In the genomic region with DNA sequence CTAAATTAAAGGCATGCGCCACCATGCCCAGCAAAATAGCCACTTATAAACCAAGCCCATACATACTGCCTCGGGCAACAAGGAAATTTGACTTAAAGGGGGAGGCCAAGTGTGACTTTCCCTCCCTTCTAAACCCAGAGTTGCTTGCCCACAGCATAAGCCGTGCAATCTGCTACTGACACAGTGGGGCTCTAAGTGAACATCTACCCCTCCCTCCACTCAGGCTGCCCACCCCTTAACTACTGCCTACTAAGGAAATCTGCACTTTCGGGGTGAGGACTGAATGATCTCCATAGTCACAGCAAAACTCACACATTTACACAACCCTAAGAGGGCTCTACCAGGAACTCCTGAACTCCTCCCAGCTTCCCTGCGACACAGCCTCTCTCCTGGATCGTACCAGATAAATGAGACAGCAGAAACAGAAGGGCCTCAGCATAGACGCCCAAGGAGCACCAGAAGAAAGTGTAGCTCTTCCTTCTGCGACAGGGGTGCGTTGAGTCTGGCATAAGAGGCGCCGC, we compare ENCODE assay signal across 8 mouse cellular contexts. TPM values are rescaled to one million over a fixed set of nuclear protein-coding genes. Genes with fewer than 3 reads are reported as not detected.
DNase-seq lines count a peak whose midpoint lies in the region; ATAC-seq and TF ChIP-seq lines count a peak whose summit lies in the region.

No protein-coding gene starts in this region.

- WGBS in lung, embryonic 15.5 days = 21% methylated on average over 11 of the region's 11 CpGs
- 17% methylated on average over 11 of the region's 11 CpGs for WGBS in limb, embryonic 14.5 days
- 24% methylated on average over 11 of the region's 11 CpGs for WGBS in olfactory bulb, adult 2 months

- no peak for TF ChIP-seq CTCF in olfactory bulb, adult 2 months (IDR thresholded peaks at IDR 0.05; ENCODE audit: insufficient read depth, low read depth, low read length)

- DNase-seq in lung, postnatal 10 days = no peak
- DNase-seq in limb, embryonic 14.5 days (ENCODE audit: low spot score) = no peak
- DNase-seq in adrenal gland, postnatal 4 days (ENCODE audit: low spot score in 2 of 2) = no peak
- no peak for DNase-seq in right cerebral cortex, postnatal 14 days
- no peak for DNase-seq in frontal cortex, adult 2 months (ENCODE audit: extremely low spot score in 1 of 2, low spot score in 1 of 2)

- H3K9me3 ChIP-seq in lung, embryonic 15.5 days = no peaks in the 10 kb centered on the region
- no peaks in the 10 kb centered on the region for H3K9me3 ChIP-seq in limb, embryonic 14.5 days (ENCODE audit: control insufficient read depth, low read length)

- no peaks in the 10 kb centered on the region for H3K4me1 ChIP-seq in lung, embryonic 15.5 days
- H3K4me1 ChIP-seq in limb, embryonic 14.5 days (ENCODE audit: control insufficient read depth, insufficient read depth, low read length) = peaks cover 4% of the 10 kb centered on the region; the same call in 1 of the 2 replicates
- H3K4me1 ChIP-seq in olfactory bulb, adult 2 months (ENCODE audit: control insufficient read depth, insufficient read depth, low read length) = peaks cover 6% of the 10 kb centered on the region; the same call in 1 of the 2 replicates

- H3K36me3 ChIP-seq in lung, embryonic 15.5 days = 0 out of 2 replicates have a peak, but pooled peaks cover 4% of the 10 kb centered on the region
- H3K36me3 ChIP-seq in limb, embryonic 14.5 days (ENCODE audit: control insufficient read depth, insufficient read depth, low read length) = peaks cover 4% of the 10 kb centered on the region; the same call in 1 of the 2 replicates

- H3K4me3 ChIP-seq in lung, embryonic 15.5 days = peak overlapping the region; percentile 44
- peak overlapping the region; percentile 37 for H3K4me3 ChIP-seq in limb, embryonic 14.5 days (replicated peaks; ENCODE audit: low read length)
- peak overlapping the region; percentile 26 for H3K4me3 ChIP-seq in olfactory bulb, adult 2 months (ENCODE audit: insufficient read depth, low read depth, low read length)

- H3K27ac ChIP-seq in lung, embryonic 15.5 days = peak overlapping the region; percentile 35; the same call in 1 of the 2 replicates
- no peak overlapping the region for H3K27ac ChIP-seq in limb, embryonic 14.5 days (replicated peaks; ENCODE audit: low read depth, low read length)
- no peak overlapping the region for H3K27ac ChIP-seq in olfactory bulb, adult 2 months (ENCODE audit: insufficient read depth, low read depth, low read length)

- H3K9ac ChIP-seq in lung, embryonic 15.5 days = peak overlapping the region; percentile 34
- H3K9ac ChIP-seq in limb, embryonic 14.5 days (ENCODE audit: low read depth, low read length, severe bottlenecking) = peak overlapping the region; percentile 51

- TF ChIP-seq POLR2A in limb, embryonic 14.5 days (IDR thresholded peaks at IDR 0.05; ENCODE audit: borderline replicate concordance, extremely low read depth, insufficient read depth, insufficient read length) = no peak
- no peak for TF ChIP-seq POLR2A in olfactory bulb, adult 2 months (IDR thresholded peaks at IDR 0.05; ENCODE audit: insufficient read depth, low read depth, low read length)

- H3K27me3 ChIP-seq in lung, embryonic 15.5 days = no peaks in the 10 kb centered on the region
- H3K27me3 ChIP-seq in limb, embryonic 14.5 days (ENCODE audit: control insufficient read depth, insufficient read depth, low read length) = no peaks in the 10 kb centered on the region

- peak overlapping the region; percentile 67 for H3K4me2 ChIP-seq in lung, embryonic 15.5 days
- peak overlapping the region; percentile 73 for H3K4me2 ChIP-seq in limb, embryonic 14.5 days (replicated peaks; ENCODE audit: low read depth, low read length, severe bottlenecking)

- peak; percentile 87 for ATAC-seq in lung, embryonic 15.5 days (ENCODE audit: borderline replicate concordance, extremely low read depth, low FRiP score, low TSS enrichment)
- peak; percentile 94 for ATAC-seq in erythroblast, adult 5-6 weeks (replicated peaks; ENCODE audit: low FRiP score, poor library complexity, severe bottlenecking)
- peak; percentile 39 for ATAC-seq in limb, embryonic 14.5 days (ENCODE audit: low FRiP score, low read depth)

RNA-seq across cellular contexts. Expression of a gene that starts 0.3 kb away (rescaled TPM):
- polyA plus RNA-seq in lung, embryonic 15.5 days (2015; fragmentation: Nextera tagmentation; extraction: Ambion mirVana) = 0.64 and 1.3 TPM in 2 replicates
- total RNA-seq in erythroblast, adult 5-6 weeks (2015; ENCODE audit: low replicate concordance) = 10.4 and 14.0 TPM in 2 replicates
- 5.0 and 11.7 TPM in 2 replicates for total RNA-seq in erythroblast, adult 5-6 weeks (2017; ENCODE audit: low replicate concordance)
- polyA plus RNA-seq in limb, embryonic 14.5 days (2012; rRNA removed) = 2.9 and 3.3 TPM in 2 replicates
- 1.3 and 1.7 TPM in 2 replicates for polyA plus RNA-seq in limb, embryonic 14.5 days (2014; fragmentation: Nextera tagmentation; extraction: Ambion mirVana)
- polyA plus RNA-seq in olfactory bulb, adult 2 months (2012; ENCODE audit: insufficient read depth, insufficient read length, low replicate concordance, missing spikeins) = not detected in 2 replicates
- total RNA-seq in adrenal gland, postnatal 4 days (2021) = 1 to 10 TPM; 3.5 to 3.7 TPM
- 7.0 and 9.3 TPM in 2 replicates for polyA plus RNA-seq in frontal cortex, adult 2 months (2012; rRNA removed)

RNA-seq across cellular contexts. Expression of a gene that starts 39.6 kb away (rescaled TPM):
- polyA plus RNA-seq in lung, embryonic 15.5 days (2015; fragmentation: Nextera tagmentation; extraction: Ambion mirVana) = 76.0 and 76.7 TPM in 2 replicates
- total RNA-seq in erythroblast, adult 5-6 weeks (2015; ENCODE audit: low replicate concordance) = 74.6 and 87.1 TPM in 2 replicates
- total RNA-seq in erythroblast, adult 5-6 weeks (2017; ENCODE audit: low replicate concordance) = 85.6 and 112 TPM in 2 replicates
- 47.2 and 48.4 TPM in 2 replicates for polyA plus RNA-seq in limb, embryonic 14.5 days (2012; rRNA removed)
- 62.2 and 66.5 TPM in 2 replicates for polyA plus RNA-seq in limb, embryonic 14.5 days (2014; fragmentation: Nextera tagmentation; extraction: Ambion mirVana)
- polyA plus RNA-seq in olfactory bulb, adult 2 months (2012; ENCODE audit: insufficient read depth, insufficient read length, low replicate concordance, missing spikeins) = 413 TPM in 1 of 2 replicates, not detected in the other
- 10 to 100 TPM; 85.8 to 88.8 TPM for total RNA-seq in adrenal gland, postnatal 4 days (2021)
- 26.4 TPM in 2 replicates for polyA plus RNA-seq in frontal cortex, adult 2 months (2012; rRNA removed)

Comparison
In these comparisons a context has a peak if more than half of its experiments do, and no peak if none do; other contexts are left out.
1. ATAC-seq: peak in every context shown above with its lines; median percentile 94 in erythroblast, adult 5-6 weeks; 87 in lung, embryonic 15.5 days; 39 in limb, embryonic 14.5 days.